Mouse (Mus musculus): ENCODE results near the gene N4bp3. TPM values are rescaled to one million over a fixed set of nuclear protein-coding genes. Genes with fewer than 3 reads are reported as not detected.
A peak's percentile ranks its signal among the peaks of the same experiment; 100 is the strongest.

The N4bp3 gene
- total and polyA plus RNA-seq, 2 experiments from 2014 or later: 24.7 to 41.2 TPM

DNA sequence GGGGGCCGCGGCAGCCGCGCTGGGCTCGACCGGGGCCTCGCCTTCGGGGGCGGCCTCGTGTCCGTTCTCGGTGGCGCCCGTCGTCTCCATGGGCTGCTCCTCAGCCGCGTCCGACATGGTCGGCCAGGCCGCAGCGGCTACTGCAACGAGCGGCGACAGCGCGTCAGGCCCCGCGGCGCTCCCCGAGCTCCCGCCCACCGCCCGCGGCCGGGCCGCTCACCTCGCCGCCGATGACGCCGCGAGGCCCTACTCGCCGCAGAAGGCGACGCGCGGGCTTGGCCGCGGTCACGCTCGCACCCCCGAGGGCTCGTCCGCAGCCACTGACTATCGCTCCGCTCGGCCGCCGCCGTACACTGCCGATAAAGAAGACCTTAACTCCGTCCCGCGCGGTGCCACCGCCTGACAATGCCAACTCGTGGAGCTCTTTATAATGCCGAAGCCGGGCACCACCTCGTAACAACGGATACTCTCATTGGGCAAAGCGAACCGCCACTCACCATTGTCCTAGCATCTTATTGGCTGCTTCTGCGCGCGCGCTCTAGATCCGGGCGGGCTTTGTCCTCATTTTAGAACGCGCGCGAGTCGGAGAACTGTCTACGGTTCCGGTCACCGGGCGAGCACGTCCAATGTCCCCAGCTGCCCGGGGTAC is 44.1 kb downstream of the N4bp3 start, which contains the start of gene Hnrnpab:
TSS of gene Hnrnpab (minus strand) at position 401 of the 649 bp plus-strand sequence.
- H3K4me3 ChIP-seq (ENCODE audit: low read depth, low read length): peak within 1 kb of the TSS; percentile 96
- DNase-seq (ENCODE audit: low spot score) (peak; percentile 99), ATAC-seq (ENCODE audit: low FRiP score) (peak; percentile 95)
- peak within 1 kb of the TSS; percentile 77 for H3K4me2 ChIP-seq (ENCODE audit: low read depth, low read length, poor library complexity, severe bottlenecking)
- TF ChIP-seq CTCF (IDR thresholded peaks at IDR 0.05): no peak
- no peaks in the 10 kb centered on the region for H3K27me3 ChIP-seq (ENCODE audit: insufficient read depth, low read length)
- no peaks in the 10 kb centered on the region for H3K9me3 ChIP-seq (ENCODE audit: low read length)
- peak within 1 kb of the TSS; percentile 94 for H3K27ac ChIP-seq (ENCODE audit: low read depth, low read length)
- H3K9ac ChIP-seq (replicated peaks; ENCODE audit: low read length, poor library complexity, severe bottlenecking): peak within 1 kb of the TSS; percentile 98
- under 1% methylated on average over 56 of the region's 91 CpGs for WGBS
- H3K36me3 ChIP-seq (ENCODE audit: insufficient read depth, low read length): peaks cover 25% of the 10 kb centered on the region
- H3K4me1 ChIP-seq (ENCODE audit: insufficient read depth, low read length): 0 out of 2 replicates have a peak, but pooled peaks cover 4% of the 10 kb centered on the region

DNA sequence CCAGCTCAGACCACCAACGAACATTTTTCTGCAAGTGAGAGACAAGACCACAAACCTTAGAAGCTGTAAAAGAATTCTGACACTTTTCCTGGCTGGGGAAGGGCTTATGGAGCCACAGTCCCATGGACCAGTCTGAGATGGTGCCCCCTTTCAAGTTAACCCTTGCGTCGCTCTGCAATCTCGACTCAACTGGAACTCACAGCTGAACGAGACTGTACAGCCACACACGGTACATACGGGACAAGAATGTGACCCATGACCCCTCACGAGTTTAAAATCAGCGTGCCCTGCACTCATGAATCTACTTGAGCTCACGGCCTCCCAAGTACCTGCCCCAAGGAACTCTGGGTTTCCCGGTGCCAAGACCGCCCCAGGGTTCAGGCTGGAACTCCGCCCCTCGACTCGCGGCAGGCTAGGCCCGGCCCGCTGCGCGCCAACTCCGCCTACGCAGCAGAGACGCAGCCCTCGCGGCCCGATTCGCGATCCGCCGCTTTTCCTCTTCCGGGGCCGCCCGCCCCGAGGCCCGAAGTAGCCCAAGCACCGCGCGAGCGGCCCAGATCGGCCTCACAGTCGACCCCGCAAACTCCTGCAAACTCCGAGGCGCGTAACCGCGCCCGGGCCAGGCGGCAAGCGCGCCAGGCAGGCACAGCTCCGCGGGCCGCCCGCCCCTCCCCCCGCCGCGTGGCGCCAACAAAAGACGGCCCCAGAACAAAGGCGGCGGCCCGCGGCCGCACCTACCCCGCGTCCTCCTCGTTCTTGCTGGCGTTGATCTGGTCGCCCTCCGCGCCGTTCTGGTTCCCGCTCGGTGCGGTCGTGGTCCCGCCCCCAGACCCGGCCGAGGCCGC is 44.8 kb downstream of the N4bp3 start:
- Histone ChIP-seq H3K36me3 (ENCODE audit: insufficient read depth, low read length) (peaks cover 32% of the 10 kb centered on the region), H3K27ac (ENCODE audit: low read depth, low read length) (peak overlapping the region; percentile 94), H3K4me1 (ENCODE audit: insufficient read depth, low read length) (0 out of 2 replicates have a peak, but pooled peaks cover 4% of the 10 kb centered on the region), H3K4me2 (ENCODE audit: low read depth, low read length, poor library complexity, severe bottlenecking) (peak overlapping the region; percentile 77), H3K4me3 (ENCODE audit: low read depth, low read length) (peak overlapping the region; percentile 96), H3K9ac (replicated peaks; ENCODE audit: low read length, poor library complexity, severe bottlenecking) (peak overlapping the region; percentile 98), H3K9me3 (ENCODE audit: low read length) (no peaks in the 10 kb centered on the region), H3K27me3 (ENCODE audit: insufficient read depth, low read length) (no peaks in the 10 kb centered on the region)
- under 1% methylated on average over 70 of the region's 81 CpGs for WGBS
- TF ChIP-seq CTCF (IDR thresholded peaks at IDR 0.05): no peak
- ATAC-seq (ENCODE audit: low FRiP score) (peak; percentile 53), DNase-seq (ENCODE audit: low spot score) (peak; percentile 77)

DNA sequence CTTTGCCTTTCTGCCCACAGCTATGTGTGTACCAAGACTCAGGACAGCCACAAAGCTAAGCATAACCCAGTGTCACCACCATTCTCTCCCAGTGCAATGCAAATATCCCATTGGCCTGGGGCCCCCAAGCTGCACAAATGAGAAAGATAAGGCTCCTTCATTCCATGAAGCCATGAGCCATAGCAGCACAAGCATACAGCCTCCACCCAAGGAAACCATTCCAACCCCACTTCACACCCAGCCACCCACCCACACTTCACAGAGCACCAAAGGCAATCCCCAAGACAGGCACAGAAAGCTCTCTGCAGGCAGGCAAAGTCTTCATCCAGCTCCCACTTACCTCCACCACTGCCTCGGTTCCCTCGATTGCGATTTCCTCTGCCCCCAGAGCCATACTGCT is 48.4 kb downstream of the N4bp3 start:
- no peaks in the 10 kb centered on the region for H3K27me3 ChIP-seq (ENCODE audit: insufficient read depth, low read length)
- no peak overlapping the region for H3K27ac ChIP-seq (ENCODE audit: low read depth, low read length)
- DNase-seq (ENCODE audit: low spot score) (no peak), ATAC-seq (ENCODE audit: low FRiP score) (no peak)
- H3K4me2 ChIP-seq (ENCODE audit: low read depth, low read length, poor library complexity, severe bottlenecking): no peak overlapping the region
- H3K9me3 ChIP-seq (ENCODE audit: low read length): no peaks in the 10 kb centered on the region
- no peak for TF ChIP-seq CTCF (IDR thresholded peaks at IDR 0.05)
- no peak overlapping the region for H3K9ac ChIP-seq (replicated peaks; ENCODE audit: low read length, poor library complexity, severe bottlenecking)
- 92% methylated on average over 3 of the region's 3 CpGs for WGBS
- H3K36me3 ChIP-seq (ENCODE audit: insufficient read depth, low read length): peaks cover 66% of the 10 kb centered on the region
- no peak overlapping the region for H3K4me3 ChIP-seq (ENCODE audit: low read depth, low read length)
- no peaks in the 10 kb centered on the region for H3K4me1 ChIP-seq (ENCODE audit: insufficient read depth, low read length)

DNA sequence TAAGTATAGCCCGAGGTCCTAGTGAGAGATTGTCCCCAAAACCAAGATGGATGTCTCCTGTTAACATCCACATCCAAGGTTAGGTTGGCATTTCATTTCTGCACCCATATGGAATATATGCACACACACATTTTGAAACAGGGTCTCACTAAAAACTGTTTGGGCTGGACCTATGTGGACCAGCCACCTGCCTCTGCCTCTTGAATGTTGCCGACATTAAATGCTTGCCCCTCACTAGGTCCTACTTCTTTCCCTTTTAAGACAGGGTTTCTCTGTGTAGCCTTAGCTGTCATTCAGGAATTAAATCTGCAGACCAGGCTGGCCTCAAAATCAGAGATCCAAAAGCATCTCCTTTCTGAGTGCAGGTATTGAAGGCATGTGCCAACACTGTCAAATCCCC is 53.1 kb downstream of the N4bp3 start:
- WGBS: 83% methylated on average over 2 of the region's 2 CpGs
- Histone ChIP-seq H3K4me1 (ENCODE audit: insufficient read depth, low read length) (no peaks in the 10 kb centered on the region), H3K27ac (ENCODE audit: low read depth, low read length) (no peak overlapping the region), H3K9me3 (ENCODE audit: low read length) (no peaks in the 10 kb centered on the region), H3K27me3 (ENCODE audit: insufficient read depth, low read length) (no peaks in the 10 kb centered on the region), H3K4me3 (ENCODE audit: low read depth, low read length) (no peak overlapping the region), H3K4me2 (ENCODE audit: low read depth, low read length, poor library complexity, severe bottlenecking) (no peak overlapping the region), H3K36me3 (ENCODE audit: insufficient read depth, low read length) (peaks cover 73% of the 10 kb centered on the region), H3K9ac (replicated peaks; ENCODE audit: low read length, poor library complexity, severe bottlenecking) (no peak overlapping the region)
- no peak for TF ChIP-seq CTCF (IDR thresholded peaks at IDR 0.05)
- DNase-seq (ENCODE audit: low spot score) (no peak), ATAC-seq (ENCODE audit: low FRiP score) (no peak)

DNA sequence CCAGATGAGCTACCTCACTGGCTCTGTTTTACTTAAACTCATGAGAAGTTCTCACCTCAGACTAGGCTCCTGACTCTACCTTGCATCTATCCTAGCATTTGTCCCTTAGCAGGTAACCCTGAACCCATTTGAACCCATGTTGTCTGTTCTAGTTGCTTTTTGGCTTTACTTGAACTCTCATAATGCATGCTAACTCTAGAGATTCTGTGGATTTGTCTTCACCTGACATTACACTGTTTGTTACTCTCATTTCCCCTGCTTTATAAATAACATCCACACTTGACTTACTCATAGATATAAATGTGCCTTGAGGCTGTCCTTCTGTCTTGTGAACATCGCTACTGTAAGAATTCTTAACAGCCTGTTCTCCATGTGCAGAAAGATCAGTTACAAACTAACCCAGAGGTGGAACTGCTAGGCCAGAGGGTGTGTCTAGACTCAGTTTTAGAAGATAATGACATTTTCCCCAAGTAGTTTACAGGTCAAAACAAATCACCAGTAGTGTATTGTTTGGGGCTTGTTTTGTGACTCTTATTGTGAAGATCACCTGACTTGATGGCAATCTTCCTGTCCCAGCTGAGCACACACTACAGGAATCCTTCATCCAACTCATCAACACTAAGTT is 55.1 kb downstream of the N4bp3 start:
- no peak for DNase-seq (ENCODE audit: low spot score)
- H3K36me3 ChIP-seq (ENCODE audit: insufficient read depth, low read length): peaks cover 63% of the 10 kb centered on the region
- H3K27ac ChIP-seq (ENCODE audit: low read depth, low read length): no peak overlapping the region
- H3K4me1 ChIP-seq (ENCODE audit: insufficient read depth, low read length): no peaks in the 10 kb centered on the region
- WGBS: 85% methylated on average over 1 of the region's 1 CpGs
- no peak overlapping the region for H3K4me2 ChIP-seq (ENCODE audit: low read depth, low read length, poor library complexity, severe bottlenecking)
- no peak overlapping the region for H3K9ac ChIP-seq (replicated peaks; ENCODE audit: low read length, poor library complexity, severe bottlenecking)
- ATAC-seq (ENCODE audit: low FRiP score): no peak
- H3K9me3 ChIP-seq (ENCODE audit: low read length): no peaks in the 10 kb centered on the region
- H3K27me3 ChIP-seq (ENCODE audit: insufficient read depth, low read length): no peaks in the 10 kb centered on the region
- H3K4me3 ChIP-seq (ENCODE audit: low read depth, low read length): no peak overlapping the region
- no peak for TF ChIP-seq CTCF (IDR thresholded peaks at IDR 0.05)
